Mouse (Mus musculus) thymus, adult 18-20 months (tissue): ENCODE results near the gene Olfr191.
"Not testable (repeated sequence)": the region's sequence is repeated elsewhere in the genome, so short reads cannot be mapped to it uniquely, and the experiment has no call there.

Source experiments
- DNase-seq, 2 experiments: peaks; one replicate each; pipeline ENCODE4 v3.0.0; 2022; ENCODE audit warnings: mixed read lengths in 2 of 2

Gene Olfr191

DNA sequence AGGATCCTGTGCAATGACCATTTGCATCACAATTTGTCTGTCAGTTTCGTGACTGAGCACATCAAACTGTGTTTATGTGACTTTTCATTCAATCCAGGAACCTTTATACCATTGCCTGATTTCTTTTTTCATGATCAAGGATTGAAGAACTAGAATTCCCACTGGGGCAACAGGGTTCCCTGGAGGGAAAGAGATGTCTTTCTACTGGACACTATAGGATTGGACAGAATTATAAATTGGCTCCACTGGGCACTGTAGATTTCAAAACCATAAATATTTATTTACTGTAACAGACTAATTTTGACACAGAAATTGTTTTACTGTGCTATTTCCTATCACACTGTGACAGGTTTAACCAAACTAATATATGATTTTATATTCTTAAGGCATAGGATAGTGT, at the start of gene Olfr191:
Gene Olfr191 (minus strand): TSS at position 101 of the 400 bp plus-strand sequence.
- not testable (repeated sequence) for DNase-seq

DNA sequence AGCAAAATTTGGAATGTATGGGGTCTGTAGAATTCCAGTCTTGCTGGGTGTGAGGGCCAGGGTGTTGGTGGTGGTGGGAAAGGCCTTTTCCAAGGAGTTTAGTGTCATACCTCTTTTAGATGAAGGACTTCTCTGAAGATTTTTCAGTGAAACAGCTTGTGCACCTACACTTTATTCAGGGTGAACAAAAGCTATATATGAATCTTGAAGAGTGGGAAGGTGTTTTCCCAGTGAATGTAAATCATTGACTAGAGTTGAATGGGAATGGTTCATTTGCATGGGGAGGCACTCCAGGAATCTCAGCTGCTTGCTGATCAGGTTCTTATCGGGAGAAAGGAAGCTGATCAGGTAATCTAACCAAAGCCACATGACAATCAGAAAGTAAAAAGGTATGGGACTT, 41.1 kb upstream of the Olfr191 start:
- no peak for DNase-seq

DNA sequence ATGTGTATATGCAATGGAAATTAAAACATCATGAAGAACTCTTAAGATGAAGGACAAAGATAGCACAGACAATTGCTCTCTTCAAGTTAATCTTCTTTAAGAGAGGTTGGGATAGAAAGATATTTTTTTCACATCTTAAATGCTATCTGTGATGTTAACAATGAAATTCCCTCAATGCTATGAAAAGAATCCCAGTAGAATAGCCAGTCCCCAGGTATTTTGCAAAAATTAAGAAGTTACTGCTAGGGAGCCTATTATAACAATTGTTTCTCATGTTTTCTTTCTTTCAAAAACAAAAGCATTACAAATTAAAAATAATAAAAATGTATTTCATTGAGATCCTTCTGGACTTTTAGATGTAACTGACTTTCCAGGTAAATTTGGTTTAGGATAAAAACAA, 31.3 kb upstream of the Olfr191 start, which contains the start of gene Olfr194:
Gene Olfr194 (minus strand): TSS at position 101 of the 400 bp plus-strand sequence.
- DNase-seq: no peak

DNA sequence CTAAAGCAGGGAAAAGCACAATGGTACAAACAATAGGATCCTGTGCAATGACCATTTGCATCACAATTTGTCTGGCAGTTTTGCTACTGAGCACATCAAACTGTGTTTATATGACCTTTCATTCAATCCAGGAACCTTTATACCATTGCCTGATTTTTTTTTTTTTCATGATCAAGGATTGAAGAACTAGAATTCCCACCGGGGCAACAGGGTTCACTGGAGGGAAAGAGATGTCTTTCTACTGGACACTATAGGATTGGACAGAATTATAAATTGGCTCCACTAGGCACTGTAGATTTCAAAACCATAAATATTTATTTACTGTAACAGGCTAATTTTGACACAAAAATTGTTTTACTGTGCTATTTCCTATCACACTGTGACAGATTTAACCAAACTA, 22.2 kb upstream of the Olfr191 start, which contains the start of gene Olfr193:
Gene Olfr193 (minus strand): TSS at position 101 of the 400 bp plus-strand sequence.
- no peak for DNase-seq

DNA sequence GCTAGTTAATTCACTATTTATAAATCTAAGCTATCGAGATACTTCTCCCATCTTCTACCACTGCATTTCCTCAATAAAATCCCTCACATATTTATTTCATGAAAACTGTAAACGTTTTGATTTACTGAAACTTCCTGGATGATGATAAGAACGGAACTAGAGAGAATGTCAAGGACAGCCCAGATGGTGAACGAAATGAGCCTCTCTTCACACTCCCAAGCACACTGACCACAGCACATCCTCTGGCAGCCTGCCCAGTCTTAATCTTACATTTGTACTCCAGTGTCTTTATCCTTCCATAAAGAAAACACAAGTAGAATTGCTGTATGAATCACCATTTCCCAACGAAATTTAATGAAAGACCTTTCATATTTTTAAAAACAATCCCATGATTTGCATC, 18.9 kb upstream of the Olfr191 start:
- not testable (repeated sequence) for DNase-seq

DNA sequence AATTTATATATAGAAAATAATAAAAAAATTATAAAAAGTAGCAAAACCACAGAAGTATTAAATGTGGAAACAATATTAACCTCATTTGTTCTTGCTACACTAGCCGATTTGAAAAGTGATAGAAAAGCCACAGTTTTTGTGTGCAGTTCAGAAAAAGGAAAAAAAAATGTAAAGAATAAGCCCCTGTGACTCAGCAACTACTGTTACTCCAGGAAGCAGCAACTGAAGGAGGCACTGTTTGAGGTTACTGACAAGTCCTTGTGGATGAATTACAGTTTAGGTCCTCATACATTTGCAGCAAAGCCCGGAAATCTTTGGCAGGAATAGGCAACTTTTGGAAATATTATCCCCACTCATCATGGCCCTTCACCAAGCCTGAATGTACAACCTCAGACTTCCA, 15.7 kb upstream of the Olfr191 start:
- DNase-seq: no peak

DNA sequence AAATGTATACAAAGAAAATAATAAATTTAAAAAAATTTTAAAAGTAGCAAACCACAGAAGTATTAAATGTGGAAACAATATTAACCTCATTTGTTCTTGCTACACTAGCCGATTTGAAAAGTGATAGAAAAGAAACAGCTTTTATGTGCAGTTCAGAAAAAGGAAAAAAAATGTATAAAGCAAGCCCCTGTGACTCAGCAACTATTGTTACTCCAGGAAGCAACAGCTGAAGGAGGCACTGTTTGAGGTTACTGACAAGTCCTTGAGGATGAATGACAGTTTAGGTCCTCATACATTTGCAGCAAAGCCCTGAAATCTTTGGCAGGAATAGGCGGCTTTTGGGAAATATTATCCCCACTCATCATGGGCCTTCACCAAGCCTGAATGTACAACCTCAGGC, 8.5 kb downstream of the Olfr191 start:
- DNase-seq: not testable (repeated sequence)

DNA sequence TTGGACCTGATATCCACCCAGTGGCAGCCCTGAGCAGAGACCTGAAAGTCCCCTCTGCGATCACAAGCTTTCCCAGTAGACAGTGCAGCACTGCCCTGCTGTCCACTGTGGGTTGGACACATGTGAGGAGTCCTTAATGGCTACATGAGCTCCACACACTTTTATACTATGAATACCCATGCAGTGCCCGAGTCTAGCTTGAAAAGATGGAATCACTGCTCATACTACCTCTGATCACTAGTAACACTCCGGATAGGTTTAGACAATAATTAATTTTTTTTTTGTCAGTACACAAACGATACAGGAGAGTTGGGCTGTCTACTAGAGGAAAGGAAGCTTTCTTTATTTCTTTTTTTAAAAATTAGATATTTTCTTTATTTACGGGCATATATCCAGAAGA, 11.7 kb downstream of the Olfr191 start, which contains the start of gene Olfr190:
Gene Olfr190 (minus strand): TSS at position 101 of the 400 bp plus-strand sequence.
- DNase-seq: no peak

DNA sequence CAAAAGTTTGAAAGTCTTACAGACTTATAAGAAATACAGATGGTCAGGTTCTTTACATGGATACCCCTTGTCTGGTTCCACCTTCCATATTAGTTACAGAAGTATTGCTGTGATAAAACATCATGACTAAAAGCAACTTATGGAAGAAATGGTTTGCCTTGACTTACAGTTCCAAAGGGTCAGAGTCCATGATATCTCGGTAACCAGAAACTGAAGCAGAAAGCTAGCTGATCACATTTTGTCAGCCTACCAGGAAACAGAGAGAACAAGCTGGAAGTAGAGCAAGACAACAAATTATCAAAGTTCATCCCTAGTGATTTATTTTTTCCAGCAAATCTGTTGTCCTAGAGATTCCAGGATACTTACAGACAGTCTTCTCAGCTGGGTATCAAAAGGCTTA, 16.1 kb downstream of the Olfr191 start:
- DNase-seq: no peak

DNA sequence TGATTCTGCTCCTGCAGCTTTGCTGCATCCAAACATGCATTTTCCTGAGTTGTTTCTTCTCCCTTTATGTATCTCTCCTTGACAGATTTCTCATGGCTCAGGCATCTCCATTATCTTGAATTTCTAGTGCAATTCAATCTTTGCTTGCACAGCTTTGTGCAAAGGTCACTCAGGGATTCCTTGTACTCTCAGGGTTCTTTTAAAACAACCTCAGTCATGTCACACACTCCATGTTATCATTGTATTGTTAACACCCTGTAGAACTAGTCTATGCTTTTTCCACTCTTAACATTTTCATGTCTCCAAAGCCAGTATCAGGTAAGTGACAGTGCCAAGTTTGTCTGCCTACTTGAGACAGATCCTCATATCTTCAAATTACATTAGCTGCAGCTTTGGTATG, 17.9 kb downstream of the Olfr191 start:
- no peak for DNase-seq

DNA sequence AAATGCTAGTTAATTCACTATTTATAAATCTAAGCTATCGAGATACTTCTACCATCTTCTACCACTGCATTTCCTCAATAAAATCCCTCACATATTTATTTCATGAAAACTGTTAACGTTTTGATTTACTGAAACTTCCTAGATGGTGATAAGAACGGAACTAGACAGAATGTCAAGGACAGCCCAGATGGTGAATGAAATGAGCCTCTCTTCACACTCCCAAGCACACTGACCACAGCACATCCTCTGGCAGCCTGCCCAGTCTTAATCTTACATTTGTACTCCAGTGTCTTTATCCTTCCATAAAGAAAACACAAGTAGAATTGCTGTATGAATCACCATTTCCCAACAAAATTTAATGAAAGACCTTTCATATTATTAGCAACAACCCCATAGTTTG, 27.2 kb downstream of the Olfr191 start:
- not testable (repeated sequence) for DNase-seq

DNA sequence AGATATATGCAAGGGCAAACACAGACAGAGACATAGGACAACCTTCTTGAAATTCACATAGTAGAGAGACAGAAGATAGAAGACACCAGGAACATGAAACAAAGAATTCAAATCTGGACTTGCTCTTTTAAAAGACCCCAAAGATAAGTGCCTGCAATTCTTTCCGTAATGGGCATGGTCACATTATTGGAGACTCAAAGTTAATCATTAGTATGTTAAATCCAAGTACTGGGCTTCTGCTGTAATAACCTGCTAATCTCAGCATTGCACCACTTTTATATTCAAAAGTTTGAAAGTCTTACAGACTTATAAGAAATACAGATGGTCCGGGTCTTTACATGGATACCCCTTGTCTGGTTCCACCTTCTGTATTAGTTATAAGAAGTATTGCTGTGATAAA, 40.3 kb downstream of the Olfr191 start:
- not testable (repeated sequence) for DNase-seq

DNA sequence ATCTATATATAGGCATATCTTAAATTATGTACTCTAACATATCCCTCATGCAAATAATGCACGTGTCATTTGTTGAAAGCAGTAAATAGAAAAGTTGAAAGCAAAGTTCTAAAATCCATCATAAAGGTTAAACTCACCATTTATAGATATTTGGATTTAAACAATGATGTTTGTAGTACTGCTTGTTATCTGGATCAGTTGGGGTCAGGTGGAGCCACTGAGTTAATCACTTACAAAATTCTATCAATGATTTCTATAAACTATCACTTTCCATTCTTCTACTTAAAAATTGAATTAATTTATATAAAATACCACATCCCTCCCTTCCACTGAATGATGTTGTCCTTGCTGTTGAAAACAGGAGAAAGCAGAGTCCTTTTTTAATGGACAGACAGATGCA, 40.8 kb downstream of the Olfr191 start:
- no peak for DNase-seq

DNA sequence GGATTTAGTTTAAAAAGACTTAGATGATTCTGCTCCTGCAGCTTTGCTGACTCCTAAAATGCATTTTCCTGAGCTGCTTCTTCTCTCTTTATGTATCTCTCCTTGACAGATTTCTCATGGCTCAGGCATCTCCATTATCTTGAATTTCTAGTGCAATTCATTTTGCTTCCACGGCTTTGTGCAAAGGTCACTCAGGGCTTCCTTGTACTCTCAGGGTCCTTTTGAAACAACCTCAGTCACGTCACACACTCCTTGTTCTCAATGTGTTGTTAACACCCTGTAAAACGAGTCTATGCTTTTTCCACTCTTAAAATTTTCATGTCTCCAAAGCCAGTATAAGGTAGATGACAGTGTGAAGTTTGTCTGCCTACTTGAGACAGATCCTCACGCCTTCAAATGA, 42.0 kb downstream of the Olfr191 start:
- DNase-seq: no peak

DNA sequence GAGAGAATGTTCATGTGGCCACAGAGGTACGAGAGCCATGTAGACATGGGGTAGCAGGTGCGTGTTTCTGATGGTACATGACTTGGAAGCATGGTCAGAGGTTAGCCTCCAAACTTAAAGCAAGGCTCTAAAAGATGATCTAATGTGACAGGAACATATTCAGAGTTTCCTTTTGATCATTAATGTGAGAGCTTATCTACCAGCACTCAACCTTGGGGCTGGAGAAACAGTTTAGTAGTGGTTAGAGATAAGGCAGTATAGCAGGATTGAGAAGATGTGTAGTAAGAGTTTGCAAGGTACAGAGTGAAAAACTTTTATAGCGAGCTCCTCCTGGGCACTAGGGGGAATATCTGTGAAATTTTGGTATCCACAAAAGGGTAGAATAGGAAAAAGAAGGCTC, 43.8 kb downstream of the Olfr191 start:
- no peak for DNase-seq

DNA sequence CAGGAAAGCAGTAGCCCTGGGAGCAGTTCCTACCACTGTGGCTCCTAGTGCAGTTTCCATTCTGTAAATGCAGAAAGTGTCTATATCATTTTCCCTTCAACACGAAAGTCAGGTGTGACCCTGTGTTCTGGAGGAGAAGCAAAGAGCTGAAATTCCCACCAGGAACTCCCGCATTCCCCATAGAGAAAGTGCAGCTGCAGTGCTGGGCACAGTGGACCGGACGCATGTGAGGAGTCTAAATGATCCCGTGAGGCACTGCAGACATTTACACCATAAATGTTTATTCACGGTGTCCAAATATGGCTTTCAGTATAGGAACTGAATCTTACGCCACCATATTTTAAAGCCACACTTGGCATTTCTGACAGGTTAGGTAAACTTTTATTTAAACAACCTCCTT, 49.9 kb downstream of the Olfr191 start, which contains the start of gene Olfr187:
Gene Olfr187 (minus strand): TSS at position 58 of the 400 bp plus-strand sequence.
- DNase-seq: no peak
